Comparison of ENCODE assay signal across 9 mouse cellular contexts in the genomic region with DNA sequence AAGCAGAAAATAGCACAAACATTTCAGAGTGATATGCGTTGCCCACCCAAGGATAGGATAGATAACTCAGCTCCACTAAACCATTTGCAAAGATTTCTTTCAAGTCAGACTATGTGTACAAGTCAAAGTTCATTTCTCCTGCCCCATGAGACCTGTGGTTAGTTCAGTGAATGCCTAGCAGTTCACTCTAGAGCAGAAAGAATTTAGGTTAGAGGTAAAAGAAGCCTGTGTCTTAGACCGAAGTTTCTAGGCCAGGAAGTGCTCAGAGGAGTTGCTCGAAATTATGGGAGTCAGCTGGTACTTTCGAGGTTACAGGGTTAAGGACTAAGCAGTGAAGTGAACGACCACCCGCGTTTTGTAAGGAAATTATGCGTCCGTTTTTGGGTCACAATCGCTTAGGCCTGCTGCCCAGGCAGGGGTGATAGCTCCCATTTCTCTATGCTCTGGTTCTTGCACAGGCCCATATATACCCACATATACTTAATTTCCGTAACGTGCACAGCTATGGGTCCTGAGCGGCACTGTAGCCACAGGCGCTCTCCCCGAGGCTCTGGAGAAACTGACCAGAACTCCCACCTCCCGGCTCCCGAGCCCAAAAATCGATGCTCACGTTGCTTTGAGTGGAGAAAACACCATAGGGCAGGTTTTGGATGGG. TPM values are rescaled to one million over a fixed set of nuclear protein-coding genes. Genes with fewer than 3 reads are reported as not detected.
DNase-seq lines count a peak whose midpoint lies in the region; ATAC-seq and TF ChIP-seq lines count a peak whose summit lies in the region.
"Had no signal": no experiment of that assay in that cellular context is flagged by ENCODE, and none has a peak within 500 bp of the region (broad histone marks: within the 10 kb centered on the region; RNA-seq: fewer than 3 reads in every experiment).

No protein-coding gene starts in this region.

- peak overlapping the region; percentile 79 for H3K4me3 ChIP-seq in erythroblast, embryonic 14.5 days (replicated peaks)
- peak overlapping the region; percentile 70 for H3K4me3 ChIP-seq in forebrain, embryonic 10.5 days
- peak overlapping the region; percentile 59 for H3K4me3 ChIP-seq in intestine, postnatal 0 days (ENCODE audit: low read depth, low read length)
- H3K4me3 ChIP-seq in midbrain, embryonic 12.5 days = peak overlapping the region; percentile 57

- peak overlapping the region; percentile 27 for H3K9ac ChIP-seq in intestine, postnatal 0 days (ENCODE audit: low read depth, low read length)
- peak overlapping the region; percentile 68 for H3K9ac ChIP-seq in midbrain, embryonic 12.5 days (replicated peaks)

- H3K9me3 ChIP-seq in erythroblast, embryonic 14.5 days (ENCODE audit: control insufficient read depth, low read length) = no peaks in the 10 kb centered on the region
- H3K9me3 ChIP-seq in forebrain, embryonic 10.5 days = no peaks in the 10 kb centered on the region
- H3K9me3 ChIP-seq in intestine, postnatal 0 days (ENCODE audit: control insufficient read depth) = no peaks in the 10 kb centered on the region
- no peaks in the 10 kb centered on the region for H3K9me3 ChIP-seq in midbrain, embryonic 12.5 days

- H3K4me1 ChIP-seq in erythroblast, embryonic 14.5 days (ENCODE audit: control insufficient read depth) = peaks cover 29% of the 10 kb centered on the region
- peaks cover 16% of the 10 kb centered on the region for H3K4me1 ChIP-seq in forebrain, embryonic 10.5 days
- H3K4me1 ChIP-seq in intestine, postnatal 0 days (replicated peaks; ENCODE audit: control insufficient read depth, insufficient read depth, low read length) = no peaks in the 10 kb centered on the region
- H3K4me1 ChIP-seq in midbrain, embryonic 12.5 days = peaks cover 14% of the 10 kb centered on the region; the same call in 1 of the 2 replicates

- 0 out of 2 replicates have a peak overlapping the region, but pooled peaks have one; percentile 79 for H3K27ac ChIP-seq in forebrain, embryonic 10.5 days
- peak overlapping the region; percentile 51 for H3K27ac ChIP-seq in intestine, postnatal 0 days (ENCODE audit: low read depth, low read length)
- H3K27ac ChIP-seq in midbrain, embryonic 12.5 days (replicated peaks) = no peak overlapping the region

- DNase-seq in B cell, adult 2 months = peak; percentile 5 to 20
- DNase-seq in forebrain, embryonic 10.5 days (ENCODE audit: extremely low spot score, low spot score) = no peak
- DNase-seq in right cerebral cortex, postnatal 10 days (ENCODE audit: low spot score in 2 of 2) = no peak
- DNase-seq in cerebellum, adult 8-10 months = no peak

- H3K36me3 ChIP-seq in erythroblast, embryonic 14.5 days (ENCODE audit: control insufficient read depth) = peaks cover 2% of the 10 kb centered on the region; the same call in 1 of the 2 replicates
- no peaks in the 10 kb centered on the region for H3K36me3 ChIP-seq in forebrain, embryonic 10.5 days (replicated peaks)
- peaks cover 4% of the 10 kb centered on the region; the same call in 1 of the 2 replicates for H3K36me3 ChIP-seq in intestine, postnatal 0 days (ENCODE audit: control insufficient read depth, insufficient read depth)
- no peaks in the 10 kb centered on the region for H3K36me3 ChIP-seq in midbrain, embryonic 12.5 days

- 9% methylated on average over 19 of the region's 19 CpGs for WGBS in forebrain, embryonic 10.5 days
- 8% methylated on average over 19 of the region's 19 CpGs for WGBS in intestine, postnatal 0 days
- WGBS in midbrain, embryonic 12.5 days = 9% methylated on average over 19 of the region's 19 CpGs

- H3K4me2 ChIP-seq in intestine, postnatal 0 days (replicated peaks; ENCODE audit: low read depth) = peak overlapping the region; percentile 88
- peak overlapping the region; percentile 91 for H3K4me2 ChIP-seq in midbrain, embryonic 12.5 days (replicated peaks)

- no peak for TF ChIP-seq CTCF in intestine, postnatal 0 days (IDR thresholded peaks at IDR 0.05; ENCODE audit: low read depth)

- no peaks in the 10 kb centered on the region for H3K27me3 ChIP-seq in erythroblast, embryonic 14.5 days (ENCODE audit: control insufficient read depth)
- H3K27me3 ChIP-seq in forebrain, embryonic 10.5 days (ENCODE audit: poor library complexity, severe bottlenecking) = peaks cover 16% of the 10 kb centered on the region
- no peaks in the 10 kb centered on the region for H3K27me3 ChIP-seq in intestine, postnatal 0 days (replicated peaks; ENCODE audit: control insufficient read depth, insufficient read depth, low read length)
- H3K27me3 ChIP-seq in midbrain, embryonic 12.5 days = peaks cover 15% of the 10 kb centered on the region; the same call in 1 of the 2 replicates

- ATAC-seq in erythroblast, adult 5-6 weeks (replicated peaks; ENCODE audit: low FRiP score, poor library complexity, severe bottlenecking) = no peak
- ATAC-seq in intestine, postnatal 0 days = peak; percentile 66
- peak; percentile 39; the same call in 1 of the 2 replicates for ATAC-seq in midbrain, embryonic 12.5 days (ENCODE audit: low FRiP score, low read depth)

RNA-seq across cellular contexts. Expression of a gene that starts 1.4 kb away (rescaled TPM):
- polyA plus RNA-seq in erythroblast, embryonic 14.5 days (2012) = 0.35 and 0.50 TPM in 2 replicates
- not detected in 2 replicates for total RNA-seq in erythroblast, adult 5-6 weeks (2015; ENCODE audit: low replicate concordance)
- total RNA-seq in erythroblast, adult 5-6 weeks (2017; ENCODE audit: low replicate concordance) = 3.1 TPM in 1 of 2 replicates, not detected in the other
- 1.9 and 2.2 TPM in 2 replicates for polyA plus RNA-seq in forebrain, embryonic 10.5 days (2016; fragmentation: Nextera tagmentation; extraction: Ambion mirVana)
- 11.1 and 16.5 TPM in 2 replicates for polyA plus RNA-seq in intestine, postnatal 0 days (2015; fragmentation: Nextera tagmentation; extraction: Ambion mirVana)
- polyA plus RNA-seq in midbrain, embryonic 12.5 days (2016; fragmentation: Nextera tagmentation; extraction: Ambion mirVana) = 5.3 TPM in 2 replicates
- total RNA-seq: MEL had no signal

Comparison
In these comparisons a context has a peak if more than half of its experiments do, and no peak if none do; other contexts are left out.
1. DNase-seq: peak in B cell, adult 2 months (2 of 2); none in forebrain, embryonic 10.5 days (single experiment), right cerebral cortex, postnatal 10 days (0 of 2) and cerebellum, adult 8-10 months (single experiment).
2. Peak in every context shown above with its lines, with median percentiles within 50 percentile points of each other: H3K4me3 ChIP-seq.